Mouse (Mus musculus): Measurements from ENCODE around the gene Nfkb1. TPM values are rescaled to one million over a fixed set of nuclear protein-coding genes. Genes with fewer than 3 reads are reported as not detected.

Gene Nfkb1
- polyA plus RNA-seq, 1 experiment from 2014 or later = 18.9 TPM

GRCm38 (mm10) chr3:135673041-135673440 is 18.3 kb downstream of the Nfkb1 start:
- Histone ChIP-seq H3K4me2 (ENCODE audit: low read depth, low read length) (no peak overlapping the region), H3K9ac (replicated peaks; ENCODE audit: low read length) (no peak overlapping the region), H3K27me3 (ENCODE audit: control insufficient read depth, insufficient read depth, low read length) (no peaks in the 10 kb centered on the region), H3K27ac (replicated peaks; ENCODE audit: low read depth, low read length) (no peak overlapping the region), H3K4me3 (ENCODE audit: low read depth, low read length) (no peak overlapping the region), H3K9me3 (replicated peaks; ENCODE audit: control insufficient read depth, low read length) (no peaks in the 10 kb centered on the region), H3K4me1 (ENCODE audit: control insufficient read depth, insufficient read depth, low read length) (no peaks in the 10 kb centered on the region), H3K36me3 (replicated peaks; ENCODE audit: control insufficient read depth, insufficient read depth, low read depth, low read length) (no peaks in the 10 kb centered on the region)
- no peak for DNase-seq (ENCODE audit: low spot score)
- WGBS = 87% methylated on average over 4 of the region's 4 CpGs
- no peak for ATAC-seq (replicated peaks; ENCODE audit: insufficient number of reproducible peaks, low FRiP score, low TSS enrichment, low read depth)

- H3K27ac ChIP-seq (replicated peaks; ENCODE audit: low read depth, low read length) = no peak overlapping the region
- 85% methylated on average over 5 of the region's 5 CpGs for WGBS
- H3K27me3 ChIP-seq (ENCODE audit: control insufficient read depth, insufficient read depth, low read length) = no peaks in the 10 kb centered on the region
- H3K4me1 ChIP-seq (ENCODE audit: control insufficient read depth, insufficient read depth, low read length) = no peaks in the 10 kb centered on the region
- no peak overlapping the region for H3K4me2 ChIP-seq (ENCODE audit: low read depth, low read length)
- H3K9me3 ChIP-seq (replicated peaks; ENCODE audit: control insufficient read depth, low read length) = no peaks in the 10 kb centered on the region
- no peak for ATAC-seq (replicated peaks; ENCODE audit: insufficient number of reproducible peaks, low FRiP score, low TSS enrichment, low read depth)
- H3K4me3 ChIP-seq (ENCODE audit: low read depth, low read length) = no peak overlapping the region
- DNase-seq (ENCODE audit: low spot score) = no peak
- H3K9ac ChIP-seq (replicated peaks; ENCODE audit: low read length) = no peak overlapping the region
- H3K36me3 ChIP-seq (replicated peaks; ENCODE audit: control insufficient read depth, insufficient read depth, low read depth, low read length) = no peaks in the 10 kb centered on the region
Observed at GRCm38 (mm10) chr3:135672135-135672534, 19.2 kb downstream of the Nfkb1 start.

GRCm38 (mm10) chr3:135670869-135671268 is 20.5 kb downstream of the Nfkb1 start:
- Histone ChIP-seq H3K36me3 (replicated peaks; ENCODE audit: control insufficient read depth, insufficient read depth, low read depth, low read length) (no peaks in the 10 kb centered on the region), H3K4me3 (ENCODE audit: low read depth, low read length) (no peak overlapping the region), H3K4me1 (ENCODE audit: control insufficient read depth, insufficient read depth, low read length) (no peaks in the 10 kb centered on the region), H3K27me3 (ENCODE audit: control insufficient read depth, insufficient read depth, low read length) (no peaks in the 10 kb centered on the region), H3K27ac (replicated peaks; ENCODE audit: low read depth, low read length) (no peak overlapping the region), H3K9ac (replicated peaks; ENCODE audit: low read length) (no peak overlapping the region), H3K4me2 (ENCODE audit: low read depth, low read length) (no peak overlapping the region), H3K9me3 (replicated peaks; ENCODE audit: control insufficient read depth, low read length) (no peaks in the 10 kb centered on the region)
- WGBS = 79% methylated on average over 4 of the region's 4 CpGs
- ATAC-seq (replicated peaks; ENCODE audit: insufficient number of reproducible peaks, low FRiP score, low TSS enrichment, low read depth) (no peak), DNase-seq (ENCODE audit: low spot score) (no peak)

GRCm38 (mm10) chr3:135667084-135667483 is 24.3 kb downstream of the Nfkb1 start:
- DNase-seq (ENCODE audit: low spot score) (no peak), ATAC-seq (replicated peaks; ENCODE audit: insufficient number of reproducible peaks, low FRiP score, low TSS enrichment, low read depth) (no peak)
- no peak overlapping the region for H3K4me3 ChIP-seq (ENCODE audit: low read depth, low read length)
- H3K27ac ChIP-seq (replicated peaks; ENCODE audit: low read depth, low read length) = no peak overlapping the region
- no peaks in the 10 kb centered on the region for H3K27me3 ChIP-seq (ENCODE audit: control insufficient read depth, insufficient read depth, low read length)
- no peaks in the 10 kb centered on the region for H3K9me3 ChIP-seq (replicated peaks; ENCODE audit: control insufficient read depth, low read length)
- no peaks in the 10 kb centered on the region for H3K4me1 ChIP-seq (ENCODE audit: control insufficient read depth, insufficient read depth, low read length)
- H3K9ac ChIP-seq (replicated peaks; ENCODE audit: low read length) = no peak overlapping the region
- H3K36me3 ChIP-seq (replicated peaks; ENCODE audit: control insufficient read depth, insufficient read depth, low read depth, low read length) = no peaks in the 10 kb centered on the region
- H3K4me2 ChIP-seq (ENCODE audit: low read depth, low read length) = no peak overlapping the region
- 87% methylated on average over 3 of the region's 3 CpGs for WGBS

- Histone ChIP-seq H3K4me3 (ENCODE audit: low read depth, low read length) (no peak overlapping the region), H3K9me3 (replicated peaks; ENCODE audit: control insufficient read depth, low read length) (no peaks in the 10 kb centered on the region), H3K4me1 (ENCODE audit: control insufficient read depth, insufficient read depth, low read length) (no peaks in the 10 kb centered on the region), H3K27ac (replicated peaks; ENCODE audit: low read depth, low read length) (no peak overlapping the region), H3K36me3 (replicated peaks; ENCODE audit: control insufficient read depth, insufficient read depth, low read depth, low read length) (no peaks in the 10 kb centered on the region), H3K9ac (replicated peaks; ENCODE audit: low read length) (no peak overlapping the region), H3K27me3 (ENCODE audit: control insufficient read depth, insufficient read depth, low read length) (no peaks in the 10 kb centered on the region), H3K4me2 (ENCODE audit: low read depth, low read length) (no peak overlapping the region)
- 78% methylated on average over 6 of the region's 6 CpGs for WGBS
- DNase-seq (ENCODE audit: low spot score) = no peak
- no peak for ATAC-seq (replicated peaks; ENCODE audit: insufficient number of reproducible peaks, low FRiP score, low TSS enrichment, low read depth)
Observed at GRCm38 (mm10) chr3:135665777-135666259, 25.5 kb downstream of the Nfkb1 start.

GRCm38 (mm10) chr3:135662139-135662864 is 29.0 kb downstream of the Nfkb1 start:
- Histone ChIP-seq H3K27me3 (ENCODE audit: control insufficient read depth, insufficient read depth, low read length) (no peaks in the 10 kb centered on the region), H3K4me2 (ENCODE audit: low read depth, low read length) (no peak overlapping the region), H3K27ac (replicated peaks; ENCODE audit: low read depth, low read length) (no peak overlapping the region), H3K9ac (replicated peaks; ENCODE audit: low read length) (no peak overlapping the region), H3K4me3 (ENCODE audit: low read depth, low read length) (no peak overlapping the region), H3K9me3 (replicated peaks; ENCODE audit: control insufficient read depth, low read length) (no peaks in the 10 kb centered on the region), H3K4me1 (ENCODE audit: control insufficient read depth, insufficient read depth, low read length) (no peaks in the 10 kb centered on the region), H3K36me3 (replicated peaks; ENCODE audit: control insufficient read depth, insufficient read depth, low read depth, low read length) (no peaks in the 10 kb centered on the region)
- WGBS = 82% methylated on average over 15 of the region's 15 CpGs
- ATAC-seq (replicated peaks; ENCODE audit: insufficient number of reproducible peaks, low FRiP score, low TSS enrichment, low read depth) = no peak
- DNase-seq (ENCODE audit: low spot score) = no peak

- Histone ChIP-seq H3K9me3 (replicated peaks; ENCODE audit: control insufficient read depth, low read length) (no peaks in the 10 kb centered on the region), H3K4me1 (ENCODE audit: control insufficient read depth, insufficient read depth, low read length) (no peaks in the 10 kb centered on the region), H3K9ac (replicated peaks; ENCODE audit: low read length) (no peak overlapping the region), H3K27ac (replicated peaks; ENCODE audit: low read depth, low read length) (no peak overlapping the region), H3K4me2 (ENCODE audit: low read depth, low read length) (no peak overlapping the region), H3K4me3 (ENCODE audit: low read depth, low read length) (no peak overlapping the region), H3K27me3 (ENCODE audit: control insufficient read depth, insufficient read depth, low read length) (no peaks in the 10 kb centered on the region), H3K36me3 (replicated peaks; ENCODE audit: control insufficient read depth, insufficient read depth, low read depth, low read length) (no peaks in the 10 kb centered on the region)
- no peak for ATAC-seq (replicated peaks; ENCODE audit: insufficient number of reproducible peaks, low FRiP score, low TSS enrichment, low read depth)
- DNase-seq (ENCODE audit: low spot score) = no peak
- WGBS = 84% methylated on average over 9 of the region's 9 CpGs
Observed at GRCm38 (mm10) chr3:135661707-135662106, 29.6 kb downstream of the Nfkb1 start.

GRCm38 (mm10) chr3:135658540-135659097 is 32.7 kb downstream of the Nfkb1 start:
- DNase-seq (ENCODE audit: low spot score) = no peak
- H3K4me1 ChIP-seq (ENCODE audit: control insufficient read depth, insufficient read depth, low read length) = no peaks in the 10 kb centered on the region
- ATAC-seq (replicated peaks; ENCODE audit: insufficient number of reproducible peaks, low FRiP score, low TSS enrichment, low read depth) = no peak
- no peak overlapping the region for H3K4me3 ChIP-seq (ENCODE audit: low read depth, low read length)
- no peaks in the 10 kb centered on the region for H3K27me3 ChIP-seq (ENCODE audit: control insufficient read depth, insufficient read depth, low read length)
- no peak overlapping the region for H3K27ac ChIP-seq (replicated peaks; ENCODE audit: low read depth, low read length)
- H3K36me3 ChIP-seq (replicated peaks; ENCODE audit: control insufficient read depth, insufficient read depth, low read depth, low read length) = no peaks in the 10 kb centered on the region
- no peak overlapping the region for H3K4me2 ChIP-seq (ENCODE audit: low read depth, low read length)
- 84% methylated on average over 7 of the region's 7 CpGs for WGBS
- no peak overlapping the region for H3K9ac ChIP-seq (replicated peaks; ENCODE audit: low read length)
- H3K9me3 ChIP-seq (replicated peaks; ENCODE audit: control insufficient read depth, low read length) = no peaks in the 10 kb centered on the region

Measured in embryonic facial prominence, embryonic 11.5 days (tissue).